Mouse (Mus musculus): ENCODE results near the gene Dnaaf5. TPM values are rescaled to one million over a fixed set of nuclear protein-coding genes. Genes with fewer than 3 reads are reported as not detected.

Dnaaf5 gene
- polyA plus RNA-seq, 2 experiments = 2.0 to 6.5 TPM

GRCm38 (mm10) chr5:139220006-139220515 is 70.0 kb downstream of the Dnaaf5 start:
- no peak for TF ChIP-seq EP300 (IDR thresholded peaks at IDR 0.05; ENCODE audit: low read depth)
- TF ChIP-seq CTCF (IDR thresholded peaks at IDR 0.05; ENCODE audit: low read depth) = no peak
- H3K36me3 ChIP-seq (replicated peaks; ENCODE audit: control insufficient read depth, insufficient read depth, low read depth) = peaks cover 42% of the 10 kb centered on the region

GRCm38 (mm10) chr5:139220610-139221009 is 70.6 kb downstream of the Dnaaf5 start:
- ATAC-seq (ENCODE audit: insufficient read depth) (no peak), DNase-seq (ENCODE audit: low read depth in 3 of 3, low spot score in 3 of 3) (no peak)
- Histone ChIP-seq H3K4me3 (ENCODE audit: insufficient read depth in 1 of 2, low read depth in 2 of 2, low read length in 2 of 2) (no peak overlapping the region), H3K9ac (replicated peaks) (no peak overlapping the region), H3K9me3 (ENCODE audit: control insufficient read depth, low read length) (no peaks in the 10 kb centered on the region), H3K27ac (no peak overlapping the region), H3K27me3 (ENCODE audit: control insufficient read depth, insufficient read depth, low read length) (no peaks in the 10 kb centered on the region), H3K4me2 (ENCODE audit: low read depth) (no peak overlapping the region), H3K36me3 (replicated peaks; ENCODE audit: control insufficient read depth, insufficient read depth, low read depth) (peaks cover 40% of the 10 kb centered on the region), H3K4me1 (replicated peaks; ENCODE audit: control insufficient read depth in 2 of 2, insufficient read depth in 2 of 2, low read length in 1 of 2) (no peaks in the 10 kb centered on the region)
- 65% methylated on average over 4 of the region's 4 CpGs for WGBS (ENCODE audit: insufficient replicate concordance)
- no peak for TF ChIP-seq EP300 (IDR thresholded peaks at IDR 0.05; ENCODE audit: low read depth)
- no peak for TF ChIP-seq CTCF (IDR thresholded peaks at IDR 0.05; ENCODE audit: low read depth)

More at GRCm38 (mm10) chr5:139220006-139220515, 70.0 kb downstream of the Dnaaf5 start:
- Histone ChIP-seq H3K4me3 (ENCODE audit: insufficient read depth in 1 of 2, low read depth in 2 of 2, low read length in 2 of 2) (no peak overlapping the region), H3K27me3 (ENCODE audit: control insufficient read depth, insufficient read depth, low read length) (no peaks in the 10 kb centered on the region), H3K9ac (replicated peaks) (no peak overlapping the region), H3K4me1 (replicated peaks; ENCODE audit: control insufficient read depth in 2 of 2, insufficient read depth in 2 of 2, low read length in 1 of 2) (no peaks in the 10 kb centered on the region), H3K27ac (no peak overlapping the region), H3K4me2 (ENCODE audit: low read depth) (no peak overlapping the region), H3K9me3 (ENCODE audit: control insufficient read depth, low read length) (no peaks in the 10 kb centered on the region)
- 80% methylated on average over 4 of the region's 4 CpGs for WGBS (ENCODE audit: insufficient replicate concordance)
- ATAC-seq (ENCODE audit: insufficient read depth) (no peak), DNase-seq (ENCODE audit: low read depth in 3 of 3, low spot score in 3 of 3) (no peak)

- no peak for DNase-seq (ENCODE audit: low read depth in 3 of 3, low spot score in 3 of 3)
- no peak overlapping the region for H3K27ac ChIP-seq
- no peak overlapping the region for H3K4me3 ChIP-seq (ENCODE audit: insufficient read depth in 1 of 2, low read depth in 2 of 2, low read length in 2 of 2)
- no peak overlapping the region for H3K9ac ChIP-seq (replicated peaks)
- H3K36me3 ChIP-seq (replicated peaks; ENCODE audit: control insufficient read depth, insufficient read depth, low read depth) = peaks cover 55% of the 10 kb centered on the region
- ATAC-seq (ENCODE audit: insufficient read depth) = no peak
- H3K9me3 ChIP-seq (ENCODE audit: control insufficient read depth, low read length) = no peaks in the 10 kb centered on the region
- no peak overlapping the region for H3K4me2 ChIP-seq (ENCODE audit: low read depth)
- 89% methylated on average over 10 of the region's 10 CpGs for WGBS (ENCODE audit: insufficient replicate concordance)
- H3K4me1 ChIP-seq (replicated peaks; ENCODE audit: control insufficient read depth in 2 of 2, insufficient read depth in 2 of 2, low read length in 1 of 2) = no peaks in the 10 kb centered on the region
- no peak for TF ChIP-seq EP300 (IDR thresholded peaks at IDR 0.05; ENCODE audit: low read depth)
- TF ChIP-seq CTCF (IDR thresholded peaks at IDR 0.05; ENCODE audit: low read depth) = no peak
- no peaks in the 10 kb centered on the region for H3K27me3 ChIP-seq (ENCODE audit: control insufficient read depth, insufficient read depth, low read length)
These were observed 73.3 kb downstream of the Dnaaf5 start for GRCm38 (mm10) chr5:139223331-139223730.

- H3K27ac ChIP-seq = no peak overlapping the region
- H3K9me3 ChIP-seq (ENCODE audit: control insufficient read depth, low read length) = no peaks in the 10 kb centered on the region
- H3K9ac ChIP-seq (replicated peaks) = no peak overlapping the region
- H3K27me3 ChIP-seq (ENCODE audit: control insufficient read depth, insufficient read depth, low read length) = no peaks in the 10 kb centered on the region
- 83% methylated on average over 4 of the region's 4 CpGs for WGBS (ENCODE audit: insufficient replicate concordance)
- H3K4me1 ChIP-seq (replicated peaks; ENCODE audit: control insufficient read depth in 2 of 2, insufficient read depth in 2 of 2, low read length in 1 of 2) = no peaks in the 10 kb centered on the region
- DNase-seq (ENCODE audit: low read depth in 3 of 3, low spot score in 3 of 3) = no peak
- TF ChIP-seq EP300 (IDR thresholded peaks at IDR 0.05; ENCODE audit: low read depth) = no peak
- TF ChIP-seq CTCF (IDR thresholded peaks at IDR 0.05; ENCODE audit: low read depth) = no peak
- ATAC-seq (ENCODE audit: insufficient read depth) = no peak
- H3K4me3 ChIP-seq (ENCODE audit: insufficient read depth in 1 of 2, low read depth in 2 of 2, low read length in 2 of 2) = no peak overlapping the region
- H3K4me2 ChIP-seq (ENCODE audit: low read depth) = no peak overlapping the region
- peaks cover 57% of the 10 kb centered on the region for H3K36me3 ChIP-seq (replicated peaks; ENCODE audit: control insufficient read depth, insufficient read depth, low read depth)
These were observed 77.2 kb downstream of the Dnaaf5 start for GRCm38 (mm10) chr5:139227236-139227635.

GRCm38 (mm10) chr5:139227645-139228044 is 77.6 kb downstream of the Dnaaf5 start:
- H3K9me3 ChIP-seq (ENCODE audit: control insufficient read depth, low read length) = no peaks in the 10 kb centered on the region
- no peak overlapping the region for H3K4me2 ChIP-seq (ENCODE audit: low read depth)
- no peaks in the 10 kb centered on the region for H3K4me1 ChIP-seq (replicated peaks; ENCODE audit: control insufficient read depth in 2 of 2, insufficient read depth in 2 of 2, low read length in 1 of 2)
- H3K36me3 ChIP-seq (replicated peaks; ENCODE audit: control insufficient read depth, insufficient read depth, low read depth) = peaks cover 57% of the 10 kb centered on the region
- 80% methylated on average over 2 of the region's 2 CpGs for WGBS (ENCODE audit: insufficient replicate concordance)
- no peak overlapping the region for H3K9ac ChIP-seq (replicated peaks)
- DNase-seq (ENCODE audit: low read depth in 3 of 3, low spot score in 3 of 3) = no peak
- no peak overlapping the region for H3K27ac ChIP-seq
- no peaks in the 10 kb centered on the region for H3K27me3 ChIP-seq (ENCODE audit: control insufficient read depth, insufficient read depth, low read length)
- TF ChIP-seq EP300 (IDR thresholded peaks at IDR 0.05; ENCODE audit: low read depth) (no peak), CTCF (IDR thresholded peaks at IDR 0.05; ENCODE audit: low read depth) (no peak)
- ATAC-seq (ENCODE audit: insufficient read depth) = no peak
- H3K4me3 ChIP-seq (ENCODE audit: insufficient read depth in 1 of 2, low read depth in 2 of 2, low read length in 2 of 2) = no peak overlapping the region
